Mouse (Mus musculus): ENCODE measurements around the gene Rfx1.

DNA sequence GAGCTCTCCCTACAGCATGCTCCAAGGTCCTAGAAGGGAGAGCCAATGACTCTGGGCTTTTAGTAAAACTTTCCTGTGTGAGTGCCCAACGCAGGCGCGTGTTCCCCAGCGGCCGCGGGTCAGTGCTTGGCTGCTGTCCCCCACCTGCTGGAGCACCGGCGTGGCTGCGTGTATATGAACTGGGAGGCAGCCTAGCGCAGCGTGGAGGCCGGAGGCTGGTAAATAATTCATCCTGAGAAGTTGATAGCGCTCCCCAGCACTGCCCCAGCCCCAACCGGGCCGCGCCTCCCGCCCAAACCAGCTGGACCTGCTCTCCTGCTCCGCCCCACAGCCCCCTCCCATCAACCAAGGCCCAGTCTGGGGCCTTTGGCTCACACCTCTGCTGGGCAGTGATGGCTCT is 45.5 kb upstream of the Rfx1 start, which contains the start of gene Palm3:
- no peak for TF ChIP-seq CTCF (IDR thresholded peaks at IDR 0.05)
- no peak for TF ChIP-seq EP300 (IDR thresholded peaks at IDR 0.05; ENCODE audit: insufficient read depth, low read depth, low read length)

All from heart, adult 2 months (tissue).